ENCODE assay signal across 1 mouse cellular context in genomic region chr11:57952619-57953018, GRCm38 (mm10).
TF ChIP-seq lines count a peak whose summit lies in the region.

No protein-coding gene starts in this region.

TF ChIP-seq in CH12.LX, 34 proteins besides CTCF, POLR2A, EP300 and RAD21 (continued from another document):
- TF ChIP-seq MYC (IDR thresholded peaks at IDR 0.05; ENCODE audit: low read depth, low read length) (peak; percentile 90), MAZ (IDR thresholded peaks at IDR 0.05; ENCODE audit: low read depth, low read length) (peak; percentile 53), CHD1 (IDR thresholded peaks at IDR 0.05; ENCODE audit: low read depth, low read length) (no peak), KAT2A (IDR thresholded peaks at IDR 0.05; ENCODE audit: insufficient replicate concordance, low read length) (no peak), PAX5 (IDR thresholded peaks at IDR 0.05; ENCODE audit: low read length) (no peak), ZMIZ1 (IDR thresholded peaks at IDR 0.05; ENCODE audit: low read depth, low read length) (no peak), BHLHE40 (IDR thresholded peaks at IDR 0.05; ENCODE audit: low read depth, low read length) (peak; percentile 92), POLR2AphosphoS2 (IDR thresholded peaks at IDR 0.05; ENCODE audit: low read depth, low read length) (no peak), MAX (IDR thresholded peaks at IDR 0.05; ENCODE audit: low read length) (peak; percentile 83; the same call in 1 of the 2 replicates)
